Comparison of ENCODE assay signal across 14 mouse cellular contexts in the genomic region with DNA sequence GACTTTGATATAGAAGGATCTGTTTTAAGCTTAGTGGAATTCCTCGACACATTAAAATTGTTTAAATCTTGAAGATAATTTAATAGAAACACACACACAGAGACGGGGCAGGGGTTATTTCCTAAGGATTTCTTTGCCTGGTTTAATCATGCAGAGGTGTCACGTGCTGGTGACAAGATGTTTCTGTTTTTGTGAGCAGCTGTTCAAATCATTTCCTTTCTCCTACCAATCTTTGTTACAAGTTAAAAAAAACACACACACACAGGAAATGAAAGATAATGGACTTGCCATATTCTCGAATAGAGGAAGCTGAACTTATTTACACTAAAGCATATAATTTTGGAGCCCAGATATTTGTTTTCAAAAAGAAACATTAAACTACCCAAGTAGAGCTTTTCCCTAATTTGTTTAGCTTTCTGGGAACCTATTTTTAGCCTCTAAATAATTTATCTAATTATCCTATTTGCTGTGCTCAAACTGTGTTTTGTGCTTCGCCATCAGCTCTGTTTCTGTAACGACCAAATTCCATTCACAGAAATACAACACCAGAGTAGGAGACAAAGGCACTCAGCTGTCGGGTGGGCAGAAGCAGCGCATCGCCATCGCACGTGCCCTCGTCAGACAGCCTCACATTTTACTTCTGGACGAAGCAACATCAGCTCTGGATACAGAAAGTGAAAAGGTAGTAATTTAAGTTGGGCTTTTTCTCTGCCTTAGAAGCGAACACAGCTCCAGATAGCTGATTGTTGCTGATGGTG. TPM values are rescaled to one million over a fixed set of nuclear protein-coding genes. Genes with fewer than 3 reads are reported as not detected.
DNase-seq lines count a peak whose midpoint lies in the region; ATAC-seq and TF ChIP-seq lines count a peak whose summit lies in the region.
"Had no signal": no experiment of that assay in that cellular context is flagged by ENCODE, and none has a peak within 500 bp of the region (broad histone marks: within the 10 kb centered on the region; RNA-seq: fewer than 3 reads in every experiment).

No protein-coding gene starts in this region.

- no peak for TF ChIP-seq CTCF in gastrocnemius, adult 2 months (IDR thresholded peaks at IDR 0.05)
- no peak for TF ChIP-seq CTCF in midbrain, postnatal 0 days (IDR thresholded peaks at IDR 0.05)

- no peak overlapping the region for H3K9ac ChIP-seq in midbrain, embryonic 15.5 days
- no peak overlapping the region for H3K9ac ChIP-seq in midbrain, postnatal 0 days (replicated peaks; ENCODE audit: low read length, poor library complexity, severe bottlenecking)
- H3K9ac ChIP-seq in embryonic facial prominence, embryonic 14.5 days (ENCODE audit: low read depth, low read length), result no peak overlapping the region
- H3K9ac ChIP-seq: hindbrain, embryonic 13.5 days; midbrain, embryonic 13.5 days; stomach, embryonic 15.5 days had no signal

- DNase-seq in gastrocnemius, adult 2 months, result no peak
- no peak for DNase-seq in gastrocnemius, postnatal 4 days (ENCODE audit: low spot score in 2 of 2)
- DNase-seq in midbrain, postnatal 0 days (ENCODE audit: low spot score), result no peak
- peak; percentile 19 for DNase-seq in embryonic facial prominence, embryonic 14.5 days (ENCODE audit: low spot score)
- DNase-seq in naive thymus-derived CD4-positive, alpha-beta T cell, adult 2 months (ENCODE audit: low read depth), result peak; percentile 47
- DNase-seq in testis, postnatal 14 days (ENCODE audit: low spot score), result no peak
- DNase-seq in right cerebral cortex, adult 2 months (ENCODE audit: low spot score in 2 of 2), result no peak
- DNase-seq: cerebellum, adult 8-10 months; kidney, adult 2 months; right cerebral cortex, postnatal 25 days had no signal

- no peak overlapping the region for H3K4me2 ChIP-seq in midbrain, embryonic 15.5 days
- H3K4me2 ChIP-seq in midbrain, postnatal 0 days (ENCODE audit: low read depth, low read length, poor library complexity, severe bottlenecking), result no peak overlapping the region
- no peak overlapping the region for H3K4me2 ChIP-seq in embryonic facial prominence, embryonic 14.5 days (ENCODE audit: low read depth, low read length)
- H3K4me2 ChIP-seq: hindbrain, embryonic 13.5 days; midbrain, embryonic 13.5 days; stomach, embryonic 15.5 days had no signal

- no peaks in the 10 kb centered on the region for H3K9me3 ChIP-seq in midbrain, embryonic 15.5 days
- H3K9me3 ChIP-seq in midbrain, postnatal 0 days (ENCODE audit: low read length), result no peaks in the 10 kb centered on the region
- no peaks in the 10 kb centered on the region for H3K9me3 ChIP-seq in embryonic facial prominence, embryonic 14.5 days (ENCODE audit: control insufficient read depth, low read length)
- H3K9me3 ChIP-seq: hindbrain, embryonic 13.5 days; midbrain, embryonic 13.5 days; stomach, embryonic 15.5 days had no signal

- intact Hi-C loops in gastrocnemius, adult 2 months (cut with DNase I), result loop anchor here (10.0 kb wide), 1 partner anchor 201 kb away; no protein-coding TSS in a partner anchor

- no peaks in the 10 kb centered on the region for H3K27me3 ChIP-seq in midbrain, embryonic 15.5 days (replicated peaks)
- H3K27me3 ChIP-seq in midbrain, postnatal 0 days (ENCODE audit: insufficient read depth, low read length), result no peaks in the 10 kb centered on the region
- H3K27me3 ChIP-seq in embryonic facial prominence, embryonic 14.5 days (replicated peaks; ENCODE audit: control insufficient read depth, insufficient read depth, low read length), result no peaks in the 10 kb centered on the region
- H3K27me3 ChIP-seq: hindbrain, embryonic 13.5 days; midbrain, embryonic 13.5 days; stomach, embryonic 15.5 days had no signal

- H3K36me3 ChIP-seq in midbrain, embryonic 15.5 days (replicated peaks), result no peaks in the 10 kb centered on the region
- no peaks in the 10 kb centered on the region for H3K36me3 ChIP-seq in midbrain, postnatal 0 days (ENCODE audit: insufficient read depth, low read length)
- no peaks in the 10 kb centered on the region for H3K36me3 ChIP-seq in embryonic facial prominence, embryonic 14.5 days (ENCODE audit: control insufficient read depth, insufficient read depth, low read length)
- H3K36me3 ChIP-seq: hindbrain, embryonic 13.5 days; midbrain, embryonic 13.5 days; stomach, embryonic 15.5 days had no signal

- peak overlapping the region; percentile 72 for H3K27ac ChIP-seq in gastrocnemius, adult 2 months
- H3K27ac ChIP-seq in midbrain, embryonic 15.5 days, result no peak overlapping the region
- no peak overlapping the region for H3K27ac ChIP-seq in midbrain, postnatal 0 days (ENCODE audit: low read depth, low read length)
- no peak overlapping the region for H3K27ac ChIP-seq in embryonic facial prominence, embryonic 14.5 days (replicated peaks; ENCODE audit: low read depth, low read length)
- H3K27ac ChIP-seq: hindbrain, embryonic 13.5 days; midbrain, embryonic 13.5 days; stomach, embryonic 15.5 days had no signal

- WGBS in midbrain, embryonic 15.5 days, result 44% methylated on average over 14 of the region's 14 CpGs
- WGBS in midbrain, postnatal 0 days, result 44% methylated on average over 14 of the region's 14 CpGs
- 50% methylated on average over 14 of the region's 14 CpGs for WGBS in embryonic facial prominence, embryonic 14.5 days

- peak; percentile 34; the same call in 1 of the 2 replicates for ATAC-seq in midbrain, embryonic 15.5 days (replicated peaks)
- ATAC-seq in midbrain, postnatal 0 days (ENCODE audit: low FRiP score), result no peak
- no peak for ATAC-seq in embryonic facial prominence, embryonic 14.5 days (ENCODE audit: low read depth)

- H3K4me3 ChIP-seq in gastrocnemius, adult 2 months, result peak overlapping the region; percentile 48
- H3K4me3 ChIP-seq in midbrain, embryonic 15.5 days, result no peak overlapping the region
- no peak overlapping the region for H3K4me3 ChIP-seq in midbrain, postnatal 0 days (ENCODE audit: low read depth, low read length)
- H3K4me3 ChIP-seq in embryonic facial prominence, embryonic 14.5 days (ENCODE audit: low read depth, low read length), result no peak overlapping the region
- H3K4me3 ChIP-seq: hindbrain, embryonic 13.5 days; midbrain, embryonic 13.5 days; stomach, embryonic 15.5 days had no signal

- H3K4me1 ChIP-seq in midbrain, embryonic 15.5 days, result no peaks in the 10 kb centered on the region
- H3K4me1 ChIP-seq in midbrain, postnatal 0 days (ENCODE audit: insufficient read depth, low read length), result no peaks in the 10 kb centered on the region
- no peaks in the 10 kb centered on the region for H3K4me1 ChIP-seq in embryonic facial prominence, embryonic 14.5 days (ENCODE audit: control insufficient read depth, insufficient read depth, low read length)
- H3K4me1 ChIP-seq: hindbrain, embryonic 13.5 days; stomach, embryonic 15.5 days had no signal

RNA-seq across cellular contexts. Expression of a gene that starts 29.8 kb away (rescaled TPM):
- 10 to 100 TPM; 93.8 to 94.7 TPM for total RNA-seq in gastrocnemius, adult 2 months (2021)
- 1 to 10 TPM; 6.2 to 6.7 TPM for total RNA-seq in gastrocnemius, postnatal 4 days (2021)
- polyA plus RNA-seq in midbrain, embryonic 15.5 days (2015; fragmentation: Nextera tagmentation; extraction: Ambion mirVana), result 0.29 and 0.46 TPM in 2 replicates
- 0.85 and 1.5 TPM in 2 replicates for total RNA-seq in midbrain, postnatal 0 days (2014; rRNA removed)
- 0.77 and 1.2 TPM in 2 replicates for polyA plus RNA-seq in midbrain, postnatal 0 days (2015; fragmentation: Nextera tagmentation; extraction: Ambion mirVana)
- polyA plus RNA-seq in embryonic facial prominence, embryonic 14.5 days (2014; fragmentation: Nextera tagmentation; extraction: Ambion mirVana), result 0.47 and 0.60 TPM in 2 replicates

Comparison
In these comparisons a context has a peak if more than half of its experiments do, and no peak if none do; other contexts are left out.
1. RNA of a gene that starts 29.8 kb away (total RNA-seq): 93.8 to 94.7 TPM in gastrocnemius, adult 2 months; 6.2 to 6.7 TPM in gastrocnemius, postnatal 4 days and 0.85 to 1.5 TPM in midbrain, postnatal 0 days; every median in the first group is over 10 times any median in the second.
2. DNase-seq: peak in embryonic facial prominence, embryonic 14.5 days (single experiment) and naive thymus-derived CD4-positive, alpha-beta T cell, adult 2 months (single experiment); none in gastrocnemius, adult 2 months (single experiment), gastrocnemius, postnatal 4 days (0 of 2), midbrain, postnatal 0 days (single experiment), testis, postnatal 14 days (single experiment) and right cerebral cortex, adult 2 months (0 of 2).